Mouse (Mus musculus) stomach, postnatal 0 days (tissue): ENCODE data around the gene Ank2.

Source experiments
- CTCF ChIP-seq: IDR thresholded peaks from 2 replicates; pipeline ENCODE4 v1.5.1; 2016; ENCODE audit warnings: antibody characterized with exemption, low read depth, mild to moderate bottlenecking, moderate library complexity
- EP300 ChIP-seq: optimal IDR thresholded peaks from 2 replicates; pipeline ENCODE3; 2016; ENCODE audit warnings: antibody characterized with exemption

GRCm38 (mm10) chr3:127458925-127459324, 40.2 kb downstream of the Ank2 start:
- TF ChIP-seq CTCF (no peak), EP300 (no peak)
